22 mouse cellular contexts compared by ENCODE assay signal in genomic region chr12:73696084-73696483, GRCm38 (mm10).
DNase-seq lines count a peak whose midpoint lies in the region; ATAC-seq and TF ChIP-seq lines count a peak whose summit lies in the region.
"Had no signal": no experiment of that assay in that cellular context is flagged by ENCODE, and none has a peak within 500 bp of the region (broad histone marks: within the 10 kb centered on the region; RNA-seq: fewer than 3 reads in every experiment).

No protein-coding gene starts in this region.

- H3K4me3 ChIP-seq in CH12.LX (replicated peaks in 1 of 3; ENCODE audit: low read depth in 2 of 3, low read length in 2 of 3, poor library complexity in 1 of 3) (no peak overlapping the region), ES-E14 (ENCODE audit: insufficient read depth in 1 of 2, low read depth in 1 of 2, low read length in 2 of 2, poor library complexity in 1 of 2, severe bottlenecking in 1 of 2) (no peak overlapping the region)
- H3K4me3 ChIP-seq in neural tube, embryonic 14.5 days (ENCODE audit: low read depth, low read length), result no peak overlapping the region
- no peak overlapping the region for H3K4me3 ChIP-seq in gastrocnemius, adult 2 months
- H3K4me3 ChIP-seq: embryonic facial prominence, embryonic 13.5 days; embryonic facial prominence, embryonic 15.5 days; erythroblast, embryonic 14.5 days; forebrain, embryonic 10.5 days; forebrain, embryonic 12.5 days had no signal

- WGBS in neural tube, embryonic 14.5 days, result 47% methylated on average over 4 of the region's 4 CpGs

- no peak for TF ChIP-seq CTCF in CH12.LX (conservative IDR thresholded peaks at IDR 0.05 in 1 of 2, IDR thresholded peaks at IDR 0.05 in 1 of 2; ENCODE audit: low read depth in 2 of 2, low read length in 2 of 2)
- TF ChIP-seq CTCF in gastrocnemius, adult 2 months (IDR thresholded peaks at IDR 0.05), result no peak

- no peaks in the 10 kb centered on the region for H3K9me3 ChIP-seq in CH12.LX (replicated peaks; ENCODE audit: low read length)
- H3K9me3 ChIP-seq in ES-E14 (ENCODE audit: control insufficient read depth, insufficient read depth, low read depth, low read length), result no peaks in the 10 kb centered on the region
- no peaks in the 10 kb centered on the region for H3K9me3 ChIP-seq in neural tube, embryonic 14.5 days (ENCODE audit: control insufficient read depth, low read length)
- H3K9me3 ChIP-seq: embryonic facial prominence, embryonic 13.5 days; embryonic facial prominence, embryonic 15.5 days; forebrain, embryonic 10.5 days; forebrain, embryonic 12.5 days had no signal

- intact Hi-C loops in gastrocnemius, adult 2 months (cut with DNase I), result no loop called here

- H3K79me2 ChIP-seq in CH12.LX (replicated peaks; ENCODE audit: control insufficient read depth, extremely low read depth, insufficient read depth, poor library complexity, severe bottlenecking), result no peaks in the 10 kb centered on the region

- H3K36me3 ChIP-seq in CH12.LX (replicated peaks in 1 of 2; ENCODE audit: control insufficient read depth in 1 of 2, insufficient read depth in 1 of 2, low read length in 1 of 2) (peaks cover 0 to 3% of the 10 kb centered on the region in 2 experiments), ES-E14 (ENCODE audit: control insufficient read depth, insufficient read depth, low read length, poor library complexity, severe bottlenecking) (no peaks in the 10 kb centered on the region)
- H3K36me3 ChIP-seq in neural tube, embryonic 14.5 days (ENCODE audit: control insufficient read depth, insufficient read depth, low read length), result no peaks in the 10 kb centered on the region
- H3K36me3 ChIP-seq: embryonic facial prominence, embryonic 13.5 days; embryonic facial prominence, embryonic 15.5 days; forebrain, embryonic 10.5 days; forebrain, embryonic 12.5 days had no signal

- peak; percentile 48; the same call in 1 of the 2 replicates for ATAC-seq in neural tube, embryonic 14.5 days (ENCODE audit: low read depth)
- ATAC-seq: forebrain, embryonic 14.5 days; forebrain, embryonic 16.5 days had no signal

- in situ Hi-C loops in CH12.LX (cut with MboI; ENCODE audit: low pct_ligation_motif_present, low pct_unique_long_range_greater_than_20kb, low sequenced_read_pairs), result no loop called here
- in situ Hi-C loops in ES-E14 (cut with MboI; ENCODE audit: low sequenced_read_pairs in 2 of 2, unreplicated experiment in 2 of 2), result no loop called here

- no peaks in the 10 kb centered on the region for H3K27me3 ChIP-seq in CH12.LX (replicated peaks)
- no peaks in the 10 kb centered on the region for H3K27me3 ChIP-seq in neural tube, embryonic 14.5 days (ENCODE audit: control insufficient read depth, insufficient read depth, low read length)
- H3K27me3 ChIP-seq: embryonic facial prominence, embryonic 13.5 days; embryonic facial prominence, embryonic 15.5 days; forebrain, embryonic 12.5 days had no signal

- dilution Hi-C loops in CH12.LX (cut with MboI; ENCODE audit: extremely low pct_ligation_motif_present, extremely low pct_unique_long_range_greater_than_20kb, low sequenced_read_pairs), result no loop called here

- H3K9ac ChIP-seq in CH12.LX (ENCODE audit: insufficient read depth, low read depth) (no peak overlapping the region), ES-E14 (ENCODE audit: insufficient read depth, low read depth, low read length, poor library complexity, severe bottlenecking) (no peak overlapping the region)
- no peak overlapping the region for H3K9ac ChIP-seq in neural tube, embryonic 14.5 days (replicated peaks; ENCODE audit: low read depth, low read length)
- H3K9ac ChIP-seq: embryonic facial prominence, embryonic 13.5 days; embryonic facial prominence, embryonic 15.5 days; forebrain, embryonic 12.5 days had no signal

- no peak for TF ChIP-seq POLR2A in CH12.LX (IDR thresholded peaks at IDR 0.05; ENCODE audit: low read depth, low read length)

- no peak overlapping the region for H3K4me2 ChIP-seq in CH12.LX (ENCODE audit: insufficient read depth, low read depth, poor library complexity, severe bottlenecking)
- no peak overlapping the region for H3K4me2 ChIP-seq in neural tube, embryonic 14.5 days (ENCODE audit: low read depth, low read length)
- H3K4me2 ChIP-seq: embryonic facial prominence, embryonic 13.5 days; embryonic facial prominence, embryonic 15.5 days; forebrain, embryonic 12.5 days had no signal

- H3K27ac ChIP-seq in CH12.LX (ENCODE audit: insufficient read depth, low read depth) (no peak overlapping the region), ES-E14 (ENCODE audit: insufficient read depth, low read depth, low read length, poor library complexity, severe bottlenecking) (no peak overlapping the region)
- no peak overlapping the region for H3K27ac ChIP-seq in neural tube, embryonic 14.5 days (ENCODE audit: low read depth, low read length)
- H3K27ac ChIP-seq in gastrocnemius, adult 2 months, result no peak overlapping the region
- H3K27ac ChIP-seq: embryonic facial prominence, embryonic 13.5 days; embryonic facial prominence, embryonic 15.5 days; forebrain, embryonic 10.5 days; forebrain, embryonic 12.5 days had no signal

- no peak for TF ChIP-seq EP300 in CH12.LX (IDR thresholded peaks at IDR 0.05; ENCODE audit: low read length)

- DNase-seq in CH12.LX (ENCODE audit: extremely low read depth), result no peak
- no peak for DNase-seq in ES-E14 (ENCODE audit: low read depth, low spot score)
- DNase-seq in right cerebral cortex, postnatal 4 days, result no peak
- DNase-seq in gastrocnemius, postnatal 4 days (ENCODE audit: low spot score in 2 of 2), result no peak
- DNase-seq in gastrocnemius, adult 2 months, result no peak
- DNase-seq: adrenal gland, adult 2 months; adrenal gland, postnatal 10 days; adrenal gland, postnatal 25 days; cerebellum, adult 11-12 months; cerebellum, adult 2 months; cerebellum, adult 9-11 months; cerebellum, postnatal 14 days; cerebellum, postnatal 36 days; embryo, embryonic 11 days had no signal

- no peak for TF ChIP-seq RAD21 in CH12.LX (IDR thresholded peaks at IDR 0.05; ENCODE audit: low read depth, low read length)

- H3K4me1 ChIP-seq in CH12.LX (ENCODE audit: control insufficient read depth in 1 of 2, insufficient read depth in 2 of 2) (no peaks in the 10 kb centered on the region), ES-E14 (ENCODE audit: control insufficient read depth in 2 of 2, insufficient read depth in 2 of 2, low read length in 2 of 2, poor library complexity in 1 of 2) (peaks cover 0 to 6% of the 10 kb centered on the region in 2 experiments; a peak in 1 of 4 replicates)
- H3K4me1 ChIP-seq in neural tube, embryonic 14.5 days (ENCODE audit: control insufficient read depth, insufficient read depth, low read length), result peaks cover 9% of the 10 kb centered on the region; the same call in 1 of the 2 replicates

TF ChIP-seq in CH12.LX, 34 proteins besides CTCF, POLR2A, EP300 and RAD21:
- peak; percentile 81; the same call in 1 of the 2 replicates for TF ChIP-seq MAFK (IDR thresholded peaks at IDR 0.05; ENCODE audit: insufficient replicate concordance, low read length)
- no peak for TF ChIP-seq UBTF (IDR thresholded peaks at IDR 0.05; ENCODE audit: low read depth, low read length)

TF ChIP-seq in ES-E14, 5 proteins besides CTCF, POLR2A, EP300 and RAD21:
- TF ChIP-seq MAFK (IDR thresholded peaks at IDR 0.05; ENCODE audit: insufficient read depth, low read depth, low read length), result peak; percentile 86
- no peak for TF ChIP-seq ZNF384 (IDR thresholded peaks at IDR 0.05; ENCODE audit: low read depth, low read length)
